ENCODE assay signal across 8 mouse cellular contexts in genomic region chr17:84180715-84181501, GRCm38 (mm10). TPM values are rescaled to one million over a fixed set of nuclear protein-coding genes. Genes with fewer than 3 reads are reported as not detected.
DNase-seq lines count a peak whose midpoint lies in the region; ATAC-seq and TF ChIP-seq lines count a peak whose summit lies in the region.

No protein-coding gene starts in this region.

- H3K79me2 ChIP-seq in heart, adult 2 months (replicated peaks; ENCODE audit: control insufficient read depth, insufficient read depth, low read length) = no peaks in the 10 kb centered on the region

- no peak for DNase-seq in layer of hippocampus, adult 2 months (ENCODE audit: low spot score in 2 of 2)
- no peak for DNase-seq in layer of hippocampus, adult 11-12 months (ENCODE audit: low spot score)
- peak; percentile 71 for DNase-seq in NIH3T3 (ENCODE audit: low read depth)
- DNase-seq in heart, adult 2 months = peak; percentile 51 to 73
- peak; percentile 71 to 83 for DNase-seq in kidney, postnatal 4 days
- DNase-seq in thymus, postnatal 4 days = peak; percentile 86
- no peak for DNase-seq in left cerebral cortex, postnatal 36 days (ENCODE audit: low spot score in 2 of 2)

- ATAC-seq in megakaryocyte progenitor cell, adult 5-6 weeks (replicated peaks; ENCODE audit: poor library complexity) = peak; percentile 56

- H3K27ac ChIP-seq in layer of hippocampus, adult 2 months = peak overlapping the region; percentile 81
- H3K27ac ChIP-seq in heart, adult 2 months = peak overlapping the region; percentile 92

- intact Hi-C loops in heart, adult 2 months (cut with DNase I) = no loop called here
- intact Hi-C loops in left cerebral cortex, postnatal 36 days (cut with DNase I) = loop anchor here (5.0 kb wide), 1 partner anchor 34 kb away; no protein-coding TSS in a partner anchor

- TF ChIP-seq CTCF in layer of hippocampus, adult 2 months (conservative IDR thresholded peaks at IDR 0.05) = no peak
- no peak for TF ChIP-seq CTCF in heart, adult 2 months (IDR thresholded peaks at IDR 0.05)

- TF ChIP-seq POLR2A in heart, adult 2 months (IDR thresholded peaks at IDR 0.05; ENCODE audit: insufficient read depth, low read depth, low read length) = no peak; the same call in 1 of the 2 replicates

- no peak overlapping the region for H3K4me3 ChIP-seq in layer of hippocampus, adult 2 months
- H3K4me3 ChIP-seq in heart, adult 2 months = no peak overlapping the region

- H3K4me1 ChIP-seq in heart, adult 2 months (ENCODE audit: control insufficient read depth, insufficient read depth, low read length) = peaks cover 14% of the 10 kb centered on the region

- 43% methylated on average over 11 of the region's 11 CpGs for WGBS in heart, adult 2 months

- H3K9ac ChIP-seq in heart, adult 2 months (ENCODE audit: low read depth, low read length) = no peak overlapping the region

- peaks cover 3% of the 10 kb centered on the region for H3K36me3 ChIP-seq in heart, adult 2 months (ENCODE audit: control insufficient read depth, insufficient read depth, low read length)

- H3K27me3 ChIP-seq in heart, adult 2 months (ENCODE audit: control insufficient read depth, insufficient read depth, low read length) = no peaks in the 10 kb centered on the region

- TF ChIP-seq EP300 in heart, adult 2 months (IDR thresholded peaks at IDR 0.05; ENCODE audit: insufficient read depth, low read depth, low read length) = no peak

RNA-seq across cellular contexts. Expression of gene Zfp36l2, which starts 6.8 kb away (rescaled TPM):
- 10 to 100 TPM; 24.7 to 26.1 TPM for total RNA-seq in layer of hippocampus, adult 2 months (2021)
- total RNA-seq in heart, adult 2 months (2021) = 10 to 100 TPM; 19.3 to 23.3 TPM
- polyA plus RNA-seq in heart, adult 2 months (2012; rRNA removed) = 15.7 and 19.8 TPM in 2 replicates
- 269 and 286 TPM in 2 replicates for total RNA-seq in megakaryocyte progenitor cell, adult 5-6 weeks (2015)
- 98.9 and 112 TPM in 2 replicates for total RNA-seq in megakaryocyte progenitor cell, adult 5-6 weeks (2017)
- total RNA-seq in left cerebral cortex, postnatal 36 days (2021) = 10 to 100 TPM; 23.9 to 28.3 TPM

Comparison
In these comparisons a context has a peak if more than half of its experiments do, and no peak if none do; other contexts are left out.
1. DNase-seq: peak in NIH3T3 (single experiment), heart, adult 2 months (2 of 2), kidney, postnatal 4 days (2 of 2) and thymus, postnatal 4 days (single experiment); none in layer of hippocampus, adult 2 months (0 of 2), layer of hippocampus, adult 11-12 months (single experiment) and left cerebral cortex, postnatal 36 days (0 of 2).